Mouse (Mus musculus) heart, adult 2 months (tissue): ENCODE measurements at regions not wholly inside any gene's neighbourhood (a gene's known extent, or its start where the extent isn't known, plus 50 kb on each side); places are given as distances from the start of the nearest gene placed in this dataset.

Source experiments
- DNase-seq, 2 experiments: peaks; one replicate each; pipeline ENCODE4 v3.0.0; 2021
- H3K27ac ChIP-seq: fragments of 200-600 bp; 2 replicates; pipeline ENCODE4 v1.8.1; 2022
- H3K27me3 ChIP-seq: fragments of 200-500 bp; 2 replicates; pipeline ENCODE4 v1.6.1; 2012; ENCODE audit warnings: mild to moderate bottlenecking, low read length, inconsistent platforms, mixed read lengths; ENCODE audit not compliant: control insufficient read depth, insufficient read depth
- H3K36me3 ChIP-seq: fragments of 200-500 bp; 2 replicates; pipeline ENCODE4 v1.6.1; 2012; ENCODE audit warnings: low read length, inconsistent platforms; ENCODE audit not compliant: control insufficient read depth, insufficient read depth
- H3K4me1 ChIP-seq: fragments of 200-500 bp; 2 replicates; pipeline ENCODE4 v1.6.1; 2011; ENCODE audit warnings: low read length; ENCODE audit not compliant: control insufficient read depth, insufficient read depth
- H3K4me3 ChIP-seq: fragments of 200-600 bp; 2 replicates; pipeline ENCODE4 v1.8.1; 2022
- H3K79me2 ChIP-seq: fragments of 200-500 bp; replicated peaks from 2 replicates; pipeline ENCODE4 v1.6.1; 2012; ENCODE audit warnings: mild to moderate bottlenecking, inconsistent platforms, low read length, moderate library complexity, mixed read lengths; ENCODE audit not compliant: control insufficient read depth, insufficient read depth
- H3K9ac ChIP-seq: fragments of 200-500 bp; 2 replicates; pipeline ENCODE4 v1.6.1; 2012; ENCODE audit warnings: low read depth, mild to moderate bottlenecking, control low read depth, inconsistent platforms, low read length, mixed read lengths
- CTCF ChIP-seq: fragments of 200-600 bp; IDR thresholded peaks from 2 replicates; pipeline ENCODE4 v1.8.1; 2022; ENCODE audit warnings: antibody characterized with exemption, mild to moderate bottlenecking, moderate library complexity
- EP300 ChIP-seq: fragments of 200-500 bp; IDR thresholded peaks from 2 replicates; pipeline ENCODE4 v1.6.1; 2011; ENCODE audit warnings: low read depth, low read length, control low read depth; ENCODE audit not compliant: insufficient read depth
- POLR2A ChIP-seq: fragments of 200-500 bp; IDR thresholded peaks from 2 replicates; pipeline ENCODE4 v1.6.1; 2011; ENCODE audit warnings: mild to moderate bottlenecking, low read depth, low read length, control low read depth; ENCODE audit not compliant: insufficient read depth
- WGBS: fragments of 180-500 bp; shearing (Covaris S2); methylation state at CpG from one replicate; pipeline ENCODE4 v1.1.7; 2018; 5-methylcytosine and 5-hydroxymethylcytosine counted together
- intact Hi-C: fragments of 180-260 bp; cut with DNase I; formaldehyde crosslinking; loops from one replicate; pipeline ENCODE4 v1.15.1; 2025

DNA sequence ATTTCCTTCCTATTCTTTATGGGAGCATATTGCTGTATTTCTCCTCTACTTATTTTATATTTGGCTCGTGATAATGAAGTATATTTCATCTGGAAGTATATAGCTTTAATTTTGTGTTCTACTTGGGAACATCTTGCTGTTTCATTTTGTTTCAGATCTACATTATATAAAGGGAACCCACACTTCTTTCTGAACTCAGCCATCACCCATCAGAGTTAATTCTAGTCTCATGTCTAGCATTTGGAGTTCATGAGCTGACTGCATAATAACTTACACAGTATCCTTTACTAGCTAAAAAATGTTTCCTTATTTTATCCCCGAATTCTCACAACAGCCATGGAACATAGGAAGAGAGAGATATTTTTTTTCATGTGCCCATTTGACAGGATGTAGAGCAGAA lies 413.6 kb upstream of the 4930452B06Rik start:
- H3K27me3 ChIP-seq = no peaks in the 10 kb centered on the region
- intact Hi-C loops = no loop called here
- 56% methylated on average over 2 of the region's 2 CpGs for WGBS
- H3K9ac ChIP-seq = no peak overlapping the region
- DNase-seq = no peak
- no peaks in the 10 kb centered on the region for H3K36me3 ChIP-seq
- no peaks in the 10 kb centered on the region for H3K79me2 ChIP-seq
- H3K27ac ChIP-seq = no peak overlapping the region
- no peaks in the 10 kb centered on the region for H3K4me1 ChIP-seq
- H3K4me3 ChIP-seq = no peak overlapping the region
- TF ChIP-seq EP300 (no peak), POLR2A (no peak), CTCF (no peak)

DNA sequence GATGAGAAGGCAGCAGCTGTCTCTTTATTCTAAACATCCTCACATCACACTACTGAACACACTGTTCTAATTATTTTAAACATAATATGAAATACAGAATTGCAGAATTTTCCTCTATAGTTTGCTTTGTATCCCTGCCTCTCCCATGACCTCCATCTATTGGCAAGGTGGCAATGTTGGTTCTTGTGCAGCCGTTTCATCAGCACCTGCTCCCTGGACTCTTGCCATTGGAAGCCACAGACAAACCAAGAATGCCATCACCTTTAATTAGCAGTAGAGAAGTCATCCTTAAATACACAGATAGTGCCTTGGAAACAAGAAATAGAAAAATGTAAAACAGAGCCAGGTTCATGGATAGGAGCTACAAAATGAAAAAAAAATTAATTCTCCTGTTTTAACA lies 413.0 kb upstream of the 4930452B06Rik start:
- Histone ChIP-seq H3K79me2 (no peaks in the 10 kb centered on the region), H3K9ac (no peak overlapping the region), H3K4me3 (no peak overlapping the region), H3K27ac (no peak overlapping the region), H3K4me1 (no peaks in the 10 kb centered on the region), H3K36me3 (no peaks in the 10 kb centered on the region), H3K27me3 (no peaks in the 10 kb centered on the region)
- no peak for DNase-seq
- TF ChIP-seq CTCF = no peak
- TF ChIP-seq POLR2A = no peak
- no peak for TF ChIP-seq EP300
- 55% methylated on average over 1 of the region's 1 CpGs for WGBS
- intact Hi-C loops = no loop called here

DNA sequence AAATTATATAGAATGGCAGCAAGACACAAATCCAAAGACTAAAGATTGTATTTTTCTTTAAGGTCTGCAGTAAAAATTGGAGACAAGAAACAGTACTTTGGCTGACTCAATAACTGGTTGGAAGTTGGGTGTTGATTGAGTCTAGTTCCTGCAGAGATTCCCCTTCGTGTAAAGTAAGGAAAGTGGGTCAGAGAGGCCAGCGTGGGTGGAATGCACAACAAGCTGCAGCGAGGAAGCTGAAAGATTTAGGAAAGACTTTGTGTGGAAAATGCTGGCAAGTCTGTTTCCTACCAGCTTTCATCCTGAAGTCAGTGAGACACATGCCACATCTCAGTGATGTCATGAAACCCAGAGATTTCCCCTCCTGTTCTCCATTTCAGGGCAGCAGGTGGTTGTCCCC lies 405.1 kb upstream of the 4930452B06Rik start:
- 43% methylated on average over 3 of the region's 3 CpGs for whole genome bisulfite sequencing
- DNase-seq = no peak
- Histone ChIP-seq H3K27ac (no peak overlapping the region), H3K9ac (no peak overlapping the region), H3K79me2 (no peaks in the 10 kb centered on the region), H3K36me3 (no peaks in the 10 kb centered on the region), H3K4me1 (no peaks in the 10 kb centered on the region), H3K4me3 (no peak overlapping the region), H3K27me3 (no peaks in the 10 kb centered on the region)
- intact Hi-C loops = no loop called here
- TF ChIP-seq POLR2A = no peak
- TF ChIP-seq EP300 = no peak
- TF ChIP-seq CTCF = no peak

GRCm38 (mm10) chr14:9060058-9060457 lies 394.0 kb upstream of the 4930452B06Rik start:
- intact Hi-C loops = no loop called here
- H3K9ac ChIP-seq = no peak overlapping the region
- no peaks in the 10 kb centered on the region for H3K4me1 ChIP-seq
- no peak for DNase-seq
- no peak overlapping the region for H3K27ac ChIP-seq
- no peaks in the 10 kb centered on the region for H3K27me3 ChIP-seq
- WGBS = 59% methylated on average over 9 of the region's 9 CpGs
- no peak overlapping the region for H3K4me3 ChIP-seq
- TF ChIP-seq EP300 = no peak
- no peak for TF ChIP-seq CTCF
- TF ChIP-seq POLR2A = no peak
- H3K36me3 ChIP-seq = no peaks in the 10 kb centered on the region
- no peaks in the 10 kb centered on the region for H3K79me2 ChIP-seq

DNA sequence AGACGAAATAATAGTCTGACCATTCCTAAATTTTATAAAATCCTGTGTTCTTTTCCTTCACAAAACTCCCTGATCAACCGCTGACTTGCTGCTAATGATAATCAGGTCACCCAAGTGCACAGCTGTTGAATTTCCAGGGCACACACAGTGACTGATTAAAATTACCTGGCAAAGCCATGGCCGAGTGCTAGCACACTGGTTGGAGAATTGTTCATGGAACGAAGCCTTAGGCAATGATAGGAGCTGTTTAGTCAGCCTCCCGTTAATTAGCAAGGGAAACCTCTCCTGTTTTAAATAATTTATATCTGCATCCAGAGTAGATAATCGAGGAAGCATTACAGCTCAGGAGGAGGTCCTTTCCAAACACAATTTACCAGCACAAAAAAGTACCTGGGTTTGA lies 362.8 kb upstream of the 4930452B06Rik start:
- no peaks in the 10 kb centered on the region for H3K36me3 ChIP-seq
- TF ChIP-seq CTCF (no peak), EP300 (no peak), POLR2A (no peak)
- 57% methylated on average over 6 of the region's 6 CpGs for WGBS
- no peaks in the 10 kb centered on the region for H3K4me1 ChIP-seq
- no peak overlapping the region for H3K27ac ChIP-seq
- no peak for DNase-seq
- intact Hi-C loops = no loop called here
- no peak overlapping the region for H3K9ac ChIP-seq
- H3K79me2 ChIP-seq = no peaks in the 10 kb centered on the region
- H3K27me3 ChIP-seq = no peaks in the 10 kb centered on the region
- no peak overlapping the region for H3K4me3 ChIP-seq

DNA sequence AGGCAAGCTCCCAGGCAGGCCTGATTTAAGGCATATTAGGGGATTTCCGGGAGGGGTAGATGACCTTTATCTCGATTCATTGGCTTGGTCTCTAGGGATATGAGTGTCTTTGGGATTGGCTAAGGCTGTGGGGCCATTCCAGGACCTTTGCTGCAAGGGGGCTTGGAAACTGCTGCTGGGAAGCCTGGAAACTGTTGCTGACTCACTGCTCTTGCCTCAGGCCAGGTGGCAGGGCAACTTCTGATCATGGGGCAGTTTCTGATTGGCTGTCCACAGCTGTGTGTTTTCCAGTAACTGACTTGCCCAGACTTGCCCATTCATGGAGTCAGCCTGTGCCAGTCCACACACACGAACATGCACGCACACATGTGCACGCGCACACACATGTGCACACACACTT lies 349.8 kb upstream of the 4930452B06Rik start:
- no peak overlapping the region for H3K27ac ChIP-seq
- no peak for DNase-seq
- H3K4me1 ChIP-seq = no peaks in the 10 kb centered on the region
- intact Hi-C loops = no loop called here
- no peaks in the 10 kb centered on the region for H3K27me3 ChIP-seq
- H3K79me2 ChIP-seq = no peaks in the 10 kb centered on the region
- H3K9ac ChIP-seq = no peak overlapping the region
- WGBS = 87% methylated on average over 6 of the region's 6 CpGs
- no peaks in the 10 kb centered on the region for H3K36me3 ChIP-seq
- TF ChIP-seq EP300 (no peak), POLR2A (no peak), CTCF (no peak)
- no peak overlapping the region for H3K4me3 ChIP-seq
